Mouse (Mus musculus) forebrain, embryonic 14.5 days (tissue): Measurements from ENCODE around the gene Slc39a11. TPM values are rescaled to one million over a fixed set of nuclear protein-coding genes. Genes with fewer than 3 reads are reported as not detected.

Experiments
- ATAC-seq: fragments of 200-750 bp; cut with Nextera tagmentation; 2 replicates; pipeline ENCODE4 v1.8.0; 2017; ENCODE audit warnings: mild to moderate bottlenecking, moderate library complexity
- DNase-seq: peaks from one replicate; pipeline ENCODE4 v3.0.0-alpha.2; 2015; ENCODE audit warnings: low spot score
- H3K27ac ChIP-seq: fragments of 300-500 bp; sonication (generic); 2 replicates; pipeline ENCODE4 v1.5.1; 2014; ENCODE audit warnings: low read depth, mild to moderate bottlenecking, control low read depth, low read length, moderate library complexity
- H3K27me3 ChIP-seq: fragments of 300-500 bp; sonication (generic); replicated peaks from 2 replicates; pipeline ENCODE4 v1.6.1; 2014; ENCODE audit warnings: low read length, control low read depth, mixed read lengths; ENCODE audit not compliant: control insufficient read depth, insufficient read depth
- H3K36me3 ChIP-seq: fragments of 300-500 bp; sonication (generic); 2 replicates; pipeline ENCODE4 v1.6.1; 2014; ENCODE audit warnings: low read length, control low read depth; ENCODE audit not compliant: control insufficient read depth, insufficient read depth
- H3K4me1 ChIP-seq: fragments of 300-500 bp; sonication (generic); 2 replicates; pipeline ENCODE4 v1.6.1; 2014; ENCODE audit warnings: antibody characterized with exemption, low read length, control low read depth; ENCODE audit not compliant: control insufficient read depth, insufficient read depth
- H3K4me2 ChIP-seq: fragments of 300-500 bp; sonication (generic); 2 replicates; pipeline ENCODE4 v1.6.1; 2014; ENCODE audit warnings: mild to moderate bottlenecking, control low read depth, low read length
- H3K4me3 ChIP-seq: fragments of 300-500 bp; sonication (generic); 2 replicates; pipeline ENCODE4 v1.5.1; 2014; ENCODE audit warnings: low read depth, low read length, control low read depth
- H3K9ac ChIP-seq: fragments of 300-500 bp; sonication (generic); 2 replicates; pipeline ENCODE4 v1.6.1; 2014; ENCODE audit warnings: mild to moderate bottlenecking, low read length, control low read depth, moderate library complexity
- H3K9me3 ChIP-seq: fragments of 300-500 bp; sonication (generic); replicated peaks from 2 replicates; pipeline ENCODE4 v1.6.1; 2016; ENCODE audit warnings: low read length, control low read depth, mixed read lengths; ENCODE audit not compliant: control insufficient read depth
- WGBS: fragments of 180-500 bp; shearing (Covaris S2); extraction: QIAGEN DNeasy Blood & Tissue Kit; methylation state at CpG from one replicate; pipeline ENCODE4 v1.1.7; 2014; 5-methylcytosine and 5-hydroxymethylcytosine counted together
- polyA plus RNA-seq: library from polyadenylated mRNA; unstranded; fragments of >200 nt; fragmentation: Nextera tagmentation; extraction: Ambion mirVana; gene quantifications from 2 replicates; pipeline ENCODE4 v1.2.1, GENCODE M21; 2014

Gene Slc39a11
- polyA plus RNA-seq, 1 experiment from 2014 or later, result 29.5 TPM

GRCm38 (mm10) chr11:113518176-113518575, 131.7 kb downstream of the Slc39a11 start:
- Histone ChIP-seq H3K27ac (no peak overlapping the region), H3K4me2 (no peak overlapping the region), H3K27me3 (no peaks in the 10 kb centered on the region), H3K4me1 (peaks cover 36% of the 10 kb centered on the region), H3K9me3 (no peaks in the 10 kb centered on the region), H3K9ac (no peak overlapping the region), H3K4me3 (no peak overlapping the region), H3K36me3 (no peaks in the 10 kb centered on the region)
- ATAC-seq (no peak), DNase-seq (no peak)
- WGBS, result 75% methylated on average over 7 of the region's 7 CpGs

GRCm38 (mm10) chr11:113516156-113516555, 133.7 kb downstream of the Slc39a11 start:
- H3K27me3 ChIP-seq, result no peaks in the 10 kb centered on the region
- H3K27ac ChIP-seq, result no peak overlapping the region
- H3K36me3 ChIP-seq, result no peaks in the 10 kb centered on the region
- H3K4me3 ChIP-seq, result no peak overlapping the region
- no peak overlapping the region for H3K4me2 ChIP-seq
- peaks cover 21% of the 10 kb centered on the region for H3K4me1 ChIP-seq
- H3K9me3 ChIP-seq, result no peaks in the 10 kb centered on the region
- no peak for ATAC-seq
- 81% methylated on average over 10 of the region's 10 CpGs for WGBS
- no peak for DNase-seq
- no peak overlapping the region for H3K9ac ChIP-seq

- Histone ChIP-seq H3K4me2 (no peak overlapping the region), H3K4me3 (no peak overlapping the region), H3K36me3 (no peaks in the 10 kb centered on the region), H3K27me3 (no peaks in the 10 kb centered on the region), H3K4me1 (peaks cover 2% of the 10 kb centered on the region; the same call in 1 of the 2 replicates), H3K27ac (peak overlapping the region; percentile 21; the same call in 1 of the 2 replicates), H3K9me3 (no peaks in the 10 kb centered on the region), H3K9ac (no peak overlapping the region)
- ATAC-seq (no peak), DNase-seq (peak; percentile 66)
- WGBS, result 48% methylated on average over 10 of the region's 10 CpGs
Measured at GRCm38 (mm10) chr11:113512976-113513375, 136.9 kb downstream of the Slc39a11 start.

- Histone ChIP-seq H3K27me3 (no peaks in the 10 kb centered on the region), H3K4me3 (no peak overlapping the region), H3K9ac (no peak overlapping the region), H3K27ac (no peak overlapping the region), H3K4me2 (no peak overlapping the region), H3K4me1 (peaks cover 5% of the 10 kb centered on the region; the same call in 1 of the 2 replicates), H3K9me3 (no peaks in the 10 kb centered on the region), H3K36me3 (no peaks in the 10 kb centered on the region)
- ATAC-seq, result no peak
- 94% methylated on average over 7 of the region's 7 CpGs for WGBS
- DNase-seq, result no peak
Measured at GRCm38 (mm10) chr11:113512150-113512549, 137.7 kb downstream of the Slc39a11 start.

GRCm38 (mm10) chr11:113510969-113511625, 138.8 kb downstream of the Slc39a11 start:
- ATAC-seq, result no peak
- H3K9ac ChIP-seq, result no peak overlapping the region
- DNase-seq, result no peak
- peaks cover 5% of the 10 kb centered on the region; the same call in 1 of the 2 replicates for H3K4me1 ChIP-seq
- no peaks in the 10 kb centered on the region for H3K27me3 ChIP-seq
- no peaks in the 10 kb centered on the region for H3K36me3 ChIP-seq
- H3K9me3 ChIP-seq, result no peaks in the 10 kb centered on the region
- H3K4me2 ChIP-seq, result no peak overlapping the region
- no peak overlapping the region for H3K27ac ChIP-seq
- H3K4me3 ChIP-seq, result no peak overlapping the region
- 92% methylated on average over 11 of the region's 11 CpGs for WGBS

GRCm38 (mm10) chr11:113510249-113510648, 139.6 kb downstream of the Slc39a11 start:
- no peak for DNase-seq
- H3K27me3 ChIP-seq, result no peaks in the 10 kb centered on the region
- H3K36me3 ChIP-seq, result no peaks in the 10 kb centered on the region
- H3K4me1 ChIP-seq, result peaks cover 5% of the 10 kb centered on the region; the same call in 1 of the 2 replicates
- no peak overlapping the region for H3K4me3 ChIP-seq
- no peak overlapping the region for H3K27ac ChIP-seq
- ATAC-seq, result no peak
- H3K9me3 ChIP-seq, result no peaks in the 10 kb centered on the region
- no peak overlapping the region for H3K4me2 ChIP-seq
- 69% methylated on average over 7 of the region's 7 CpGs for WGBS
- H3K9ac ChIP-seq, result no peak overlapping the region

- DNase-seq (peak; percentile 67), ATAC-seq (peak; percentile 75)
- no peak overlapping the region for H3K4me2 ChIP-seq
- H3K9ac ChIP-seq, result no peak overlapping the region
- H3K27me3 ChIP-seq, result no peaks in the 10 kb centered on the region
- 20% methylated on average over 11 of the region's 11 CpGs for WGBS
- peaks cover 5% of the 10 kb centered on the region; the same call in 1 of the 2 replicates for H3K4me1 ChIP-seq
- no peaks in the 10 kb centered on the region for H3K9me3 ChIP-seq
- no peaks in the 10 kb centered on the region for H3K36me3 ChIP-seq
- no peak overlapping the region for H3K4me3 ChIP-seq
- H3K27ac ChIP-seq, result no peak overlapping the region
Measured at GRCm38 (mm10) chr11:113507716-113508480, 142.0 kb downstream of the Slc39a11 start.

- Histone ChIP-seq H3K4me3 (no peak overlapping the region), H3K36me3 (no peaks in the 10 kb centered on the region), H3K9ac (no peak overlapping the region), H3K9me3 (no peaks in the 10 kb centered on the region), H3K27me3 (no peaks in the 10 kb centered on the region), H3K27ac (no peak overlapping the region), H3K4me2 (no peak overlapping the region), H3K4me1 (peaks cover 9% of the 10 kb centered on the region; the same call in 1 of the 2 replicates)
- 91% methylated on average over 12 of the region's 12 CpGs for WGBS
- DNase-seq, result no peak
- ATAC-seq, result no peak
Measured at GRCm38 (mm10) chr11:113505551-113506160, 144.2 kb downstream of the Slc39a11 start.
